Mouse (Mus musculus): ENCODE measurements around the gene Pgam1. TPM values are rescaled to one million over a fixed set of nuclear protein-coding genes. Genes with fewer than 3 reads are reported as not detected.
"Not testable (repeated sequence)": the region's sequence is repeated elsewhere in the genome, so short reads cannot be mapped to it uniquely, and the experiment has no call there.

The Pgam1 gene
- total RNA-seq, 1 experiment from 2014 or later, result 654 TPM

DNA sequence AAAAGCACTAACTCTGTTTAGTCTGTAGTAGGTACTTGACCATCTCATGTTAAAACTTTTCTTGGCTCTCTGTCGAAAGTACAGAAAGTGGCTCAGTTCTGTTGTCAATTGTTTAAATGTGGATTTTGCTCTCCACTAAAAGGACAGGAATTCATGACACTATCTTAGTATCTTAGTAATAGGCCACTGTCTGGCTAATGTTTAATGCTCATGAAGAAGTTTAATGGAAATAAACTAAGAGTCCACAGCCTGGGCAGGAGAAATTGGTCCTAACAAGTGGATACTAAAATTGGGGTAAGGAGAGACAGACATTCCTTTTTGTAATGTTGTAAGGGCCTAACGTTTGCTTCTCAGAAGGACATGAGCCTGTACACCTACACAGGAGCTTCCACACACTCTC is 1.3 kb upstream of the Pgam1 start:
- no peak for DNase-seq

DNA sequence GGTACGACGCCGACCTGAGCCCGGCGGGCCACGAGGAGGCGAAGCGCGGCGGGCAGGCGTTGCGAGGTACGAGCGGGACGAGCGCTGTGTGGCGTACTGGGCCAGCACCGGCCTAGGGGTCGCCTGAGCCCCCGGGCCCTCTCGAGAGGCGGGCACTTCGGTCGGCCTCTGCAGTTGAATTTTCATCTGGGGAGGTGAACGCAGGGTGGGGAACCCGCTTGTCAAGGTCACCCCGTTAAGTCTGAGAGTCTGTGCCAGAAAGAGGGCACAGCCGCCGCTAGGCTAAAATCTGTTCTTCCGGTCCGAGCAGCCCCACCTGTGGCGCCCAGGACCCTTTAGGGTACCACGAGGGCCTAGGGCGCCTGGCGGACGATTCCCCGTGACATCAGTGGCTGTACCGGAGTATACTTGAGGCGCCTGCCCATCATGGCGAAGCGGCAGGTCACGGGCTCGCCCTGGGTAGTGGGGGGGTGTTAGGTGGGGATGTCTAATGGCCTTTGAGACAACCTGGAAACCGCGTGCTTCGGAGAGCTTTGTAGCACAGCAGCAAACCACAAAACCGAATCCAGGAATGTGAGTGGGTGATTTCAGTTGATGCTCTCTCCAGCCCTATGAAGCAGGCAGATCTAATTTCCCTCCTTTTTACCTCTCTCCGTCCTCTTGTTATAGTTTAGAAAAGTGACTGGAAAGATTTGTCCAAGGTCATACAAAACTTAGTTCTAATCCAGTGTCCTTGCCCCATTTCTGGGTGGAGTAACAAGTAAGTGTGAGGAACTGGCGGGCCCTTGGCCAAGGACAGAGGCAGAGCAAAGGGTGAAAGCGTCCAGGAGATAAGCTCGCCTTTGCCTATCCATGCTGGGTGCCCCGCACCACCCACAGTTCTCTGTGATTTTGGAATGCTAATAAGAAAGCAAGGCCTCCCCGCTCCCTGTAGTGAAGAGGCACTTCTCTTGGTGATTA is 678 bp downstream of the Pgam1 start:
- DNase-seq, result peak; percentile 79

DNA sequence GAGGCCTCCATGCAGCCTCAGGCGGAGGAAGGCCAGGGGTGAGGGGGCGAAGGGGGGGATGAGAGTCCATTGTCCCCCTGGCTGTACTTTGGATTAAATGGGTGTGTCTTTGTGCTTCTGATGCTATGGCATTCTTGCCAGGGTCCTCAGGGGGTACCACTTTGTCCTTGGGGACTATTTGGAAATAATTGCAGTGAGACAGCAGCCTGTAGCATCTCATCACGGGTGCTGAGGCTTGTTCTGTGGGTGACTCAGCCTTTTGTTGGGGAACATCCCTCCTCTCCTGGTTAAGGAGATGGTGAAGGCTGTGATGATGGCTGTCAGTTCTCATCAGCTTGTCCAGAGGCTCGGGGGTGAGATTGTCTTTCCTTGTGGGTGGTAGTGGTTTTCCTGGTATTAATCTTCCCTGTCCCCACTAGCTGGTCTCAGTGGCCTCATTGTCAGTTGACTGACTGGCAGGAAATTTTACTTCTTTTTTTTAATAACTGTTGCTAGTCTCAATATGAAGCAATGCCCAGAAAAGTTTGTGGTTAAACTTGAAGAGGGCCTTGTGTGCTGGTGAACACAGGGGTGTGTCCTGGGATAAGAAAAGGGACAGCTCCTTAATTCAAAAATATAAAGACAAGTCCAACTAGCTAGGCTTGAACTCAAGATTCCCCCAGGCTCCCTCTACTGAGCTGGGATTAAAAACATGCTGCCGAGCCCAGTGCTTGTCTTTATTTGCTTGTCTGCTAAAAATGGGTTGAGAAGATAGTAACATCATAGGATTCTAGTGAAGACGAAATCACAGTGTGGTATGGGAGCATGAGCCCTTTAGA is 2.3 kb downstream of the Pgam1 start:
- DNase-seq, result no peak

DNA sequence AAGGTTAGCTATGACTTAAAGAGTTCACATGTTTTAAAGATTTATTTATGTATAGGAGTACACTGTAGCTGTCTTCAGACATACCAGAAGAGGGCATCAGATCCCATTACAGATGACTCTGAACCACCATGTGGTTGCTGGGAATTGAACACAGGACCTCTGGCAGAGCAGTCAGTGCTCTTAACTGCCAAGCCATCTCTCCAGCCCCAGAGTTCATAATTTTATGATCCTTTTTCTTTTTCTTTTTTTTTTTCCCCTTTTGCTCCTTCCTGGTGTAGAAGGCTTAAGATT is 2.8 kb downstream of the Pgam1 start:
- DNase-seq, result not testable (repeated sequence)

DNA sequence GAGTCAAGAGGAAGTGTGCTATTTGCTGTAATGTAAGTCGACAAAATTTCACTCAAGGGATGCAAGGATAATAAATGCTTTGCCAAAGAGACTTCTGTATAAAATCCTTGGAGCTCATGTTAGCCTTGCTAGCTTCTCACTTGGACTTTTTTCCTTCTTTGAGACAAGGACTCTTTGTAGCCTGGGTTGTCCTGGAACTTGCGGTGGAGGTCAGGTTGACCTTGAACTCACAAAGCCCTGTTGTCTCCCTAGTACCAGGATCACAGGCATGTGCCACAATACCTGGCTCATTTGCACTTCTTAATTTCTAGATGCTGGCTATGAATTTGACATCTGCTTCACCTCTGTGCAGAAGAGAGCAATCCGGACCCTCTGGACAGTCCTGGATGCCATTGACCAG is 3.6 kb downstream of the Pgam1 start:
- no peak for DNase-seq

DNA sequence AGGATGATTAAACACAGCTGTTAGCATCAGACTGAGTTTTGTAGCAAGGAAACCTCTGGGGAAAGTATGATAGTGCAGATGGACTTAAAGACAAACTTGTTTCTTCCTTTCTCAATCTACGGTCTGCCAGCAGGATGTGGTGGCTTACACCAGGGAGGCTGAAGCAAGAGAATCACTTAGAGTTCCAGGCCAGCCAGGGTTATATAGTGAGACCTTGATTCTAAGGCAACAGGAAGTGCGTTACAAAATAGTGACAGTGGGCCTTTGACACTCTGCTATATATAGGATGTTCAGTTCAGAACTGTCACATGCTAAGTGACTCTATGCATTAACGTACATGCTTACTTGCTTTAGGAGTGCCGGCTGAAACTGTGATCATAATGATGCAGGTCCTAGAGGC is 5.1 kb downstream of the Pgam1 start:
- DNase-seq, result no peak

DNA sequence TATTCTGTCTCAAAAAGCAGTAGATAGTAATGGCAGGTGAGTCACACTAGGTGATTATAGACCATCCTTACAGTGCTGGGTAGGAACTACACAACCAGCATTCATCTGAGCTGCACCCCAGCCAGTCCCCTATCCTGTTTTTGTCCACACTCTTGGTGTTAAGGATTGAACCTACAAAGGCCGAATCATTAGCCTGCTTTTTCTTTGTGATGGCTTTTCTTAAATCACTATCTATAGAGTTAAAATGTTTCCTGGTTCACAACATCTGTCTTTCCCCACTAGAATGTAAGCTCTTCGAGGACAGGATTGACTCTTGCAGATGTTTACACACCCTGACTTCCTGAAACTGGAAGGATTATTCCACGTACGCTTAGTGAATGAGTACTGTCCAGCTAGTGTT is 7.7 kb downstream of the Pgam1 start:
- no peak for DNase-seq

DNA sequence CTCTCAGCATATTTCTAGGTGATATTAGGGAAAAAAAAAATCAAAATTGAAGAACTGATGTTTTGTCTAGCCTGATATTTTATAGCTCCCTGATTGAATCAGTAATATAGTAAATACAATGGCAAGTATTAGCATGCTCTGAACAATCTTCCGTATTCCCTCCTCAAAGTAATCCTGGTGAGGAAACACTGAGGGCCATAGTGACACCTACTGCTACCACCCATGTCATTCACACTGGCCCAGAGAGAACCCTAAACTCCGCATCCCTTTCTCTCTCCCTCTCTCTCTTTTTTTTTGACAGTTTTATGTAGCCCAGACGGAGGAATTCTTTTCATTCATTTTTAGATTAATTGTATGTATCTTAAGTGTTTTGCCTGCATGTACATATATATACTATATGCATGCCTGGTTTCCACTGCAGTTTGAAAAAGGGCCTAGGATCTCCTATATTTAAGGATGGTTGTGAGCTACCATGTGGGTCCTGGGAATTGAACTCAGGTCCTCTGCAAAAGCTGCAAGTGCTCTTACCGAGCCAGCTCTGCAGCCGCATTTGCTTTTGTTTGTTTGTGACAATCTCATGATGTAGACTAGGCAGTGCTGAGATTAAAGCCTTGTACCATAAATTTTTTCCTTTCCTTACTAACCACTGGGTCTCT is 8.8 kb downstream of the Pgam1 start:
- no peak for DNase-seq

DNA sequence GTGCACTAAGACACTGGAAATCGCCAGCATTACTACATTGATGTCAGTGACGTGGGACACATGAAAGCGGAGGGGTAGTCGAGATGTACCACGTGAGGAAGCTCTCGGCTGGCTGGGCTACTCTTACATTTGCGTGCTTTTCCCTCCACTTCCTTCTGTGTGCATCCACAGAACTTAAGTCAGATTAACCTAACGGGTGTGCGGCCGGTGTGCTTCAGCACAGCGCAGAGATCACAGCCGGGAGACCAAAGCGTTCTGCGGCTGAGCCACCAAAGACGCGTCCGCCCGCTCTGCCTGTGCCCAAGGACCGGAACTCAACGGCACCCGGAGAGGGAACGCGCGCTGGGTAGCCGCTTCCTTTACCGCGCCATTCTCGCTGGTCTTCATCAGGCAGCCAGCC is 21.0 kb downstream of the Pgam1 start:
- no peak for DNase-seq

DNA sequence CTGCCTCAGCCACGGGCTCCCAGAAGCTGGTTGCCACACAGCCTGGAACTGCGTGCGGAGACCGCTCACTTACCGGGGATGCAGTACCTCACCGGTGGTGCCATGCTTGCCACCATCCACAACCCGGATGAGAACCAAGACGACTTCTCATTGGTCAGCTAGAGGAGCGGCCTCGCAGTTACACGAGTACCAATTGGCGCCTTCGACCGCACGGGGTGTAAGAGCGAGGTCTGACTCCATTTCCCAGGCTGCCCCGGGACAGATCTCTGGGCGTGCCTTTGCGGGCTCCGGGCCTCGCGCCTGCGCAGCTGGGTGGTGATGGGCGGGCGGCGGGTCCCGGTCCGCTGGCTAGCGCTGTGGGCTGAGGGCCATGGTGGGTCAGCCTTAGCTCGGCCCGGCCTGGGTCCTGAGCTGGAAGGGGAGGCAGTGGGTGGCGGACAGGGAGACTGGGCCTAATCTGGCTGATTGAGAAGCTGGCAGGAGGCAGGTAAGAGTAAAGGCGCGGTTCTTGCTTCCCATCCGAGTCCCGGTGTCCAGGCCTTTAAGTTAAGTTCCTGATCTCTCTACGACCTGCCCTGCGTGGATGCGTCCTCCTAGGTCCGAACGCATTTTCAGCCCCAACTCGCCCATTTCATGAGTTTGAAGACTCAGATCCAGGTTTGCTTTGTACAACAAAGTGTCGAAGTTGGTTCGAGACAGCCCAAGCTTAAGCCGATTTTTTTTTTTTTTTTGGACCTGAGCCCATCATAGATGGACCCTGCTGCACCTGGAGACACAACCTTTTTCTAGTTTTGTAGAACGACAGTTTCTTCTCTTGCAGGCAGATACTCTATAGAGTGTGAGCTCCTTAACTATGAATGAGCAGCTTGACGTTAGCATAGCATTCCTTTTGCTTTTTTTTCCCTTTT is 21.7 kb downstream of the Pgam1 start, which contains the start of the genes Exosc1 and Zdhhc16:
Gene Exosc1 (minus strand): TSS at position 245 of the 908 bp plus-strand sequence.
Gene Zdhhc16 (plus strand): TSS at position 302 of the 908 bp plus-strand sequence.
- peak; percentile 99 for DNase-seq

DNA sequence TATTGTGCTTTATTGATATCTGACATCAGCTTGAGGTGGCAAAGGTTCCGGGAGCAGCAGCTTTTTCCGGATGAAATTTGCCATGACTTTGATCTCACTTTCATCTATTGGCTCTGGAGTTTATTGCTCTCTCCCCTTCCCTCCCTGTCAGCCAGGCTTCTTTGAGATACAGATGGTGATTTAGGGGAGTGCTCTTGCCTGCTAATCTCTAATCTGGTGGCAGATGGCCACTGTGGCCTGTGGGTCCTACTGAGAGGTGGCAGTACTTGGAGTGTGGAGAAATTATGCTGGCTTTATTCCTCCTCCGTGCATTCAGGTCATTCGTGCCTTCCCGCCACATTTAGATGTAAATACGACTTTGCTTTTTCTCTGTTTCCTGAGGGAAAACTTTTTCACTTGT is 22.4 kb downstream of the Pgam1 start:
- DNase-seq, result no peak

DNA sequence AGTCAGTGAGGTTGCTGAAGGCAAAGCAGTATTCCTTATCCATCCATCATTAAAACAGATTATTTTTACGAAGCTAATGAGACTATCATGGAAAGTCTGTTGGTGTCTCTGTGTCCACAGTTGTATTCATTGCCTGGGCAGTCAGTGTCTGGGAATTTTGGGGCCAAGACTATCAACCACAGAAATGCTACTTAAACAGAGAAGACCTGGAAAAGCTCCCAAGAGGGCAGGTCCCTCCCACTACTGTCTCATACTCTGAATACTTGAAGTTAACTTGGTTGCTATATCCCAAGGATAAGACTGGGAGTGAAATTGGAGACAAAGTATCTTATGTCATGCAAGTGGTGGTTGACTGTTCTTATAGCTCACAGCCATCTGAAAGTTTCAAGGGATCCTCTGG is 24.2 kb downstream of the Pgam1 start:
- no peak for DNase-seq

DNA sequence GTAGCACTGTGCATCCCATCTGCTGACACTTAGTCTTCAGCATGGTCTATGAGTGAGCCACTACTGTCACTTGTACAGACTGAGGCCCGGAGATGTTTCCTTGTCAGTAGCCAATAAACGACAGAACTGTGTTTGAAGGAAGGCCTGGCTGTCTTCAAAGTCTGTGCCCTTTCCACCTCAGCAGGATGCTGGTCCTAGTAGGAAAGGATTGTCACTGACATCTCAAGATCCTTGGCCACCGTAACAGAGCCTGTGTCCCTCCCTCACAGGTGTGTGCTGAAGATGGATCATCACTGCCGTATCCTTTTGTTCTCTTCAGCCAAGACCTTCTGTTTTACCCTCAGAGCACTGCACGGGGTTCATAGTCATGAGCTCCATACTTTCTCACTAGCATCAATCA is 26.8 kb downstream of the Pgam1 start:
- no peak for DNase-seq

DNA sequence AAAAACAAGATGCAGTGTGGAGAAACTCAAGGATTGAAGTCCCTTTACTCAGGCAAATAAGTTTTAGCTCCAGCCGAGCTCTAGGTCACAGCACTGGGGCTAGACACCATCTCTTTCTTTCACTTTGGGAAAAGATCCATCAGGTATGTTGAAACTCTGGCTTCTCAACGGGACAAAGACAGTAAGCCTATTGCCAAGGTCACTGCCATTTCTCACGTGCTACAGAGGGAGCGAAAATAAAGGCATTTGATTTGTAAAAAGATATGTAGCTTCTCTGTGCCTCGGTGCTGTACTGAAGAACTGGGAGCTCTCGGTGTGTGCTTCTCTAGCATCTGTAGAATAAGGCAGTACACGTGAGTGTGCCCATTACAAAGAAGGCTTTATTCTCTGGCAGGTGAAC is 32.1 kb downstream of the Pgam1 start:
- no peak for DNase-seq

DNA sequence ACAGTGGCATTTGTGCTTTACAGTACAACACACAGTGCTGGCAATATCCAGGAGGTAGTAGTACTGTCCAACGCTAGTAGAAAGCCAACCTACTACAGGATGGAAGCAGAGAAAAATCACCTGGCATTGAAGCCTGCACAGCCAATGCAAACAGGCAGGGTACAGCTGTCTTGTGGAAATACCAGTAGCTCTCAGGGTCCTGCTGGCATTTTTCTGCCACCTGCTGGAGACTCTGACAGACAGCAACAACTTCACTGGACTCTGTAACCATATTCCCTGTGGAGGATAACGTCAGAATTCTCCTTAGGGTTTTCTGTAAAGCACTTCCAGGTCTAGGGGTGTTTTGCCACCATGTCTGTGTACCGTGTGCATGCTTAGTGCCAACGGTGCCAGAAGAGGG is 40.6 kb downstream of the Pgam1 start:
- DNase-seq, result peak; percentile 21

DNA sequence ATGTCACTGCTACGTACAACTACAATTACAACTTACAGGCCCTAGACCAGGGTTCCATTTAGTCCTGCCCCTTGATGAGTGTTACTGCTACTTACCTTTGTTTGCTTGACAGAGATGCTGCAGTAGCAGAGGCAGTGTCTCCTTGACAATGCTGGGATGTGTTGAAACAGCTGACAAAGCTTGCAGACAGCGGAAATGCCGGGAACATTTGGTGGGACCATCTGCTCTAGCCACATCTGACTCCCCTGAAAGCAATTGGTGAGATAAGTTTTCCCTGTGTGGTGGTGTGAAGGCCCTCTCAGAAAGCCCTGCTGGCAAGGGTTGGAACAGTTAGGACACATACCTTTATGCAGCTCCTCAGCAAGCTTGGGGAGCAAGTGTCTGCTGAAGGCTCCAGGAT is 41.9 kb downstream of the Pgam1 start:
- DNase-seq, result no peak

Other genes with a start within 250 kb of the Pgam1 start
- gene Slit1, start 168.3 kb upstream of the Pgam1 start, total RNA-seq (2021), result 6.5 and 7.2 TPM in 2 replicates
- 7.2 and 7.9 TPM in 2 replicates for gene Arhgap19, start 109.9 kb upstream of the Pgam1 start, total RNA-seq (2021)
- gene Frat1, start 82.0 kb upstream of the Pgam1 start, total RNA-seq (2021), result 7.5 and 10.7 TPM in 2 replicates
- gene Frat2, start 63.8 kb upstream of the Pgam1 start, total RNA-seq (2021), result 5.5 and 6.4 TPM in 2 replicates
- 16.2 and 19.5 TPM in 2 replicates for gene Rrp12, start 15.8 kb upstream of the Pgam1 start, total RNA-seq (2021)
- gene Exosc1, start 21.5 kb downstream of the Pgam1 start, total RNA-seq (2021), result 23.9 and 25.4 TPM in 2 replicates
- gene Zdhhc16, start 21.6 kb downstream of the Pgam1 start, total RNA-seq (2021), result 31.4 and 31.8 TPM in 2 replicates
- gene Mms19, start 69.2 kb downstream of the Pgam1 start, total RNA-seq (2021), result 19.9 and 22.2 TPM in 2 replicates
- gene Ubtd1, start 69.8 kb downstream of the Pgam1 start, total RNA-seq (2021), result 13.9 and 20.0 TPM in 2 replicates
- 0.68 and 0.82 TPM in 2 replicates for gene Ankrd2, start 124.1 kb downstream of the Pgam1 start, total RNA-seq (2021)
- 6.2 and 22.7 TPM in 2 replicates for gene Hoga1, start 133.7 kb downstream of the Pgam1 start, total RNA-seq (2021)
- gene 4933411K16Rik, start 140.3 kb downstream of the Pgam1 start, total RNA-seq (2021), result 0.64 and 0.96 TPM in 2 replicates
- gene Morn4, start 174.4 kb downstream of the Pgam1 start, total RNA-seq (2021), result 5.4 and 7.4 TPM in 2 replicates
- gene Pi4k2a, start 178.5 kb downstream of the Pgam1 start, total RNA-seq (2021), result 50.4 and 51.5 TPM in 2 replicates
- 47.4 and 48.9 TPM in 2 replicates for gene Avpi1, start 217.1 kb downstream of the Pgam1 start, total RNA-seq (2021)
- 46.4 and 50.1 TPM in 2 replicates for gene Marveld1, start 235.5 kb downstream of the Pgam1 start, total RNA-seq (2021)

Measured in adrenal gland, postnatal 14 days (tissue).